Mouse (Mus musculus) embryonic fibroblast, embryonic 13.5 days (primary cell): Measurements from ENCODE around the gene Kcnk6. TPM values are rescaled to one million over a fixed set of nuclear protein-coding genes. Genes with fewer than 3 reads are reported as not detected.
"Not testable (repeated sequence)": the region's sequence is repeated elsewhere in the genome, so short reads cannot be mapped to it uniquely, and the experiment has no call there.

ENCODE experiments used
- H3K27ac ChIP-seq: 2 replicates; pipeline ENCODE4 v1.5.1; 2012; ENCODE audit warnings: low read length, control low read depth, inconsistent platforms; ENCODE audit not compliant: insufficient read depth
- H3K4me1 ChIP-seq: 2 replicates; pipeline ENCODE4 v1.6.1; 2011; ENCODE audit warnings: low read length; ENCODE audit not compliant: control insufficient read depth, insufficient read depth
- H3K4me3 ChIP-seq: 2 replicates; pipeline ENCODE4 v1.5.1; 2011; ENCODE audit warnings: mild to moderate bottlenecking, control low read depth, low read length; ENCODE audit not compliant: insufficient read depth
- CTCF ChIP-seq: IDR thresholded peaks from 2 replicates; pipeline ENCODE4 v1.5.1; 2011; ENCODE audit warnings: mild to moderate bottlenecking, control low read depth, low read length, moderate library complexity, borderline replicate concordance; ENCODE audit not compliant: insufficient read depth
- POLR2A ChIP-seq: IDR thresholded peaks from 2 replicates; pipeline ENCODE4 v1.6.1; 2011; ENCODE audit warnings: low read depth, mild to moderate bottlenecking, control low read depth, low read length, moderate library complexity
- polyA plus RNA-seq: library from polyadenylated mRNA; stranded (reverse); fragments of >200 nt; gene quantifications from 2 replicates; pipeline ENCODE4 v1.2.4, GENCODE M21; 2011; ENCODE audit warnings: low read depth; ENCODE audit not compliant: missing spikeins, insufficient read length

Gene Kcnk6
- polyA plus RNA-seq, 1 experiment, result 2.7 TPM

DNA sequence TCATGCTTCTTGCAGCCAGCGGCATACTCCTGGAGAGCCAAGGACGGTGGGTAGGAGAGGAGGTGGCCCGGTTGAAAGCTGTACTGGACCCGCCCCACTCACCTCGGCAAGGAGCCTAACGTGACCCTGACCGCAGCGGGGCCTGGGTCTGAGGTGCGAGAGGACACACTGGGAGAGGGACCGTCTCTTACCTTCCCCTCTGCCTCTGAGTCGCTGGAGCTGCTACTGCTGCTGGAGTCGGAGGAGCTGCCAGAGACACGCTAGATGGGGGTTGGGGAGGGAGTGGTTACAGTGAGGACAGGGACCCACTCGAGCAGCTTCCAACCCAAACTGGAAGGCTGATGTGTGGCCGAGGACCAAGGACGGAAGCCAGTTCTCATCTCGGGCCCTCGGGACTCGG, 15.4 kb upstream of the Kcnk6 start:
- H3K4me1 ChIP-seq, result peaks cover 6% of the 10 kb centered on the region; the same call in 1 of the 2 replicates
- peak overlapping the region; percentile 27; the same call in 1 of the 2 replicates for H3K27ac ChIP-seq
- no peak; the same call in 1 of the 2 replicates for TF ChIP-seq POLR2A
- TF ChIP-seq CTCF, result no peak
- peak overlapping the region; percentile 41 for H3K4me3 ChIP-seq

DNA sequence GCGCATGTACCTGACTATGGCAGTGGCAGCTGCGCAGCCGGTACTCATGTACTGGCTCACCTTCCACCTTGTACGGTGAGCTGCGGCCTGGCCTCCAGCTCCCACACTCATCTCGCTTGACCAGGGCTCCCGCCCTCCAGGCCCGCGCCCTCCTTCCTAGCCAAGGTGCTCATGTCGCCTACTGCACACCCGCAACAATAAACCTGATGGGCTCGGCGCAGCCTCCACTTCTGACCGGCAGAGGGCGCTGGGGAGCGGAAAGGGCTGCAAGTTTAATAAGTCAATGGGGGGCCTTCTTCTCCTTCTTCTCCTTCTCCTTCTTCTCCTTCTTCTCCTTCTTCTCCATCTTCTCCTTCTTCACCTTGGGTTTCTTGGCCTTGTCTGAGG, 15.0 kb upstream of the Kcnk6 start:
- no peak for TF ChIP-seq POLR2A
- peak; percentile 80 for TF ChIP-seq CTCF
- H3K4me3 ChIP-seq, result peak overlapping the region; percentile 41
- no peak overlapping the region for H3K27ac ChIP-seq
- peaks cover 6% of the 10 kb centered on the region; the same call in 1 of the 2 replicates for H3K4me1 ChIP-seq

- Histone ChIP-seq H3K4me1 (peaks cover 6% of the 10 kb centered on the region; the same call in 1 of the 2 replicates), H3K27ac (no peak overlapping the region), H3K4me3 (no peak overlapping the region)
- TF ChIP-seq CTCF, result no peak
- no peak for TF ChIP-seq POLR2A
Measured at GRCm38 (mm10) chr7:29246619-29247313, 14.5 kb upstream of the Kcnk6 start.

- Histone ChIP-seq H3K4me1 (peaks cover 6% of the 10 kb centered on the region; the same call in 1 of the 2 replicates), H3K27ac (no peak overlapping the region), H3K4me3 (no peak overlapping the region)
- no peak for TF ChIP-seq POLR2A
- no peak for TF ChIP-seq CTCF
Measured at GRCm38 (mm10) chr7:29246015-29246414, 13.7 kb upstream of the Kcnk6 start.

DNA sequence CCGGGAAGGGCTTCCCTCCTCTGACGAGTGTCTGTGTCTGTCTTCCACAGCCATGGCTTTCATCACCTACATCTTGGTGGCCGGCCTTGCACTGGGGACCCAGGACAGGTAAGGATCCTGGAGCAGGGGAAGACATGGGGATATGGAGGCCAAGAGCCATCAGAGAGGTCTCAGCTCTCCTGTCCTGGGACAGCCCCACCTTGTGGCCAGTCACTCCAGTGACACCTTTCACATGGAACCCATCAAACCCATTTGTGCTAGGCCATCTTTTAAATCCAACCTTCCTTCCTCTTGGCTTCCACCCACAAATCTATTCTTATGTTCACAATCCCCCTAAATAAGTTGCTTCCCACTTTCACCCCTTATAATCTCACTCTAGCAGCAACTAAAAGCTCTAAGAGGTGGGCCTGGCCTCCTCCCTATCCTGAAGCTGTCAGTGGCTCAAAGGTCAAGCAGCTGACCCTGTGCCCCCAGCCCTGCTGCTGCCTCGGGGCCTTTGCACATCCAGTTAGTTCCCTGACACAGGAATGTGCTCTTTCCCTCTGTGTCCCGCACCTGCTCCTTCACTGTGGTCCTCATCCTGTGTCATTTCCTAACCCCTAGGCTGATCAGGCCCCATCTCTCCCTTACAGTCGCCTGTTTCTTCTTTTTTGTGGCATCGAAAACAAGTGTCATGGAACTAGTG, 12.6 kb upstream of the Kcnk6 start:
- TF ChIP-seq POLR2A (no peak; the same call in 1 of the 2 replicates), CTCF (peak; percentile 28; the same call in 1 of the 2 replicates)
- H3K4me1 ChIP-seq, result peaks cover 6% of the 10 kb centered on the region; the same call in 1 of the 2 replicates
- H3K27ac ChIP-seq, result no peak overlapping the region
- no peak overlapping the region for H3K4me3 ChIP-seq

DNA sequence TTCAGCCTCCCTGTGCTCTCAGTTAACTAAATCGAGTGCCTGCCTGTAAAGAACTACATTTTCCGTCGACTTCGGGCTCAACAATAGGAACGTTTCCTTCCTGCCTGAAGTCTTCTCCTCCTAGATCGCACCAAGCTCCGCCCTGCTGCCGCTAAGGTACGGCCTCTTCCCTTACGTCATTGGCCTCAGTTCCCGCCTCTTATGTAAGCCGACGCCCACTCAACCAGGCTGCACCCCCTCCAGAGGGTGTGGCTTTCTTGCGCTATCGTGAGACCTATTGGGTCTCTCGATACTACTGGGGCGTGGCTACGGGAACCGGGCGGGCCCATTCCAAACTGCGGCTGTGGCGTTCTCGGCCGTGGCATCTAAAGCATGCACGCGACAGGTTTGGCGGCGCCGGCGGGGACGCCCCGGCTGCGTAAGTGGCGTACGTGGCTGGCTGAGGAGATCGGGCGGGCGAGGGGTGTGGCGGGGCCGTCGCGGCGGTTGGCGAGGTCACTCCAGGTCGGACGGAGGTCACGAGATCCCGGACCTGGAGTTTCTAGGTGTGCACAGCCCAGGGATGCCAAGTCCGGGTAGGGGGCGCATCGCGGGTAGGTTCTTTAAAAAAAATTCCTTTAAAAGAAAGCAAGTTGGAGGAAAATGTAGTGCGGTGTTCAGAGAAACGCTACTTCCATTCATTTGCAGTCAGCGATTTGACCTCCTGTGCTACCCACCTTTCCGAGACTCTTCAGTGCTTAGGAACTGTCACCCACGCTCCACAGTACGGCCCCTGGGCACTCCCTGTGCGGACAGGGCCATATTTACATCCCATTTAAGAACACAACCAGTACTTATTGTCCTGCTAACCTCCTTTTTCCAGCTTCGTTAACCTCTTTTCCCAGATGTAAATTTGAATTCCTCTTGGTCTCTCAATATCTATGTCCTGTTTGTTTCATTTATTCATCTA, 6.0 kb upstream of the Kcnk6 start, which contains the start of gene Yif1b:
Gene Yif1b (plus strand): TSS at position 311 of the 949 bp plus-strand sequence.
- peaks cover 8% of the 10 kb centered on the region for H3K4me1 ChIP-seq
- H3K27ac ChIP-seq, result peak within 1 kb of the TSS; percentile 76
- H3K4me3 ChIP-seq, result peak within 1 kb of the TSS; percentile 87
- peak; percentile 93 for TF ChIP-seq POLR2A
- no peak for TF ChIP-seq CTCF

DNA sequence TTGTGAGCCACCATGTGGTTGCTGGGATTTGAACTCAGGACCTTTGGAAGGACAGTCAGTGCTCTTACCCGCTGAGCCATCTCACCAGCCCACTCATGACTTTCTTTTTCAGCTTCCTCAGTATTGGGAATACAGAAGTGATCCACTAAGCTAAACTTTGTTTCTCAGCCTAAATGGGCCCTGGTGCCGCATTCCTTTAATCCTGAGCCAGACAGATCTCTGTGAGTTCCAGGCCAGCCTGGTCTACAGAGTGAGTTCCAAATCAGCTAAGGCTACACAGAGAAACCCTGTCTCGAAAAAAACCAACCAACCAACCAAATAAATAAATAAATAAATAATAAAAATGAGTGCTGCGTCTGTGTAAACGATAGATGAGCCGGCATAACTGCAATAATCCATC, 5.3 kb upstream of the Kcnk6 start:
- peak overlapping the region; percentile 76 for H3K27ac ChIP-seq
- peak overlapping the region; percentile 9; the same call in 1 of the 2 replicates for H3K4me3 ChIP-seq
- H3K4me1 ChIP-seq, result not testable (repeated sequence)

DNA sequence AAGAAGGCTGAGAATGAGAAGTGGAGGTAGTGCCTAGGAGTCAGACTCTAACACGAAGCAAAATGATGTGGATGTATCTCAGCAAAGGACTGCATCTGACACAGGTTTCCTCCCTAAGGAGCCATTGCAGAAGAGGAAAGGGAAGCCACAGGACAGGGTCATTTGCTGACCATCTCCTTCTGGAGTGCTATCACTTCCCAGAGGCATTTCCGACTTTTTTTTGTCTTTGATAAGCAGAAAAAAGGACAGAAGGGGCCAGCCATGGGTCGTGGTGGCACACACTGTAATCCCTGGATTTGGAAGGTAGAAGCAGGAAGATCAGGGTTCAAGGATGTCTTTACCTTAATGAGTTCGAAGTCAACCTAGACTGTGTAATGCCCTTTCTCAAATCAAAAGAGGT, 4.3 kb upstream of the Kcnk6 start:
- Histone ChIP-seq H3K4me3 (no peak overlapping the region), H3K4me1 (peaks cover 8% of the 10 kb centered on the region), H3K27ac (no peak overlapping the region)
- TF ChIP-seq CTCF (no peak), POLR2A (no peak)

DNA sequence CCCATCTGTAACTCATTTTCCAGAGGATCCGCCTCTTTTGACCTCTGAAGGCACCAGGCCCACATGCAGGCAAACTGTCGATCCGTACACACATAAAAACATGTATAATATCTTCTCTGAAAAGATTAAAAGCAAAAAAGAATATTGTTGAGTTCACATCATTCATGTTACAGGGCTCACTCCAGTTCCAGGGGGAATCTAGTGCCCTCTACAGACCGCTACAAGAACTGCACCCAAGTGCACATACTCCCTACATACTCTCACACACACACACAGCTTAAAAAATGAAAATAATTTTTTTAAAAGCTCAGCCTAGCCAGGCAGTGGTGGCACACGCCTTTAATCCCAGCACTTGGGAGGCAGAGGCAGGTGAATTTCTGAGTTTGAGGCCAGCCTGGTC, 2.3 kb upstream of the Kcnk6 start:
- Histone ChIP-seq H3K27ac (no peak overlapping the region), H3K4me3 (no peak overlapping the region), H3K4me1 (peaks cover 7% of the 10 kb centered on the region)
- no peak for TF ChIP-seq CTCF
- TF ChIP-seq POLR2A, result no peak
